Mouse (Mus musculus): ENCODE measurements around the gene Icam4.
A peak's percentile ranks its signal among the peaks of the same experiment; 100 is the strongest.

GRCm38 (mm10) chr9:21073044-21073840 is 44.1 kb downstream of the Icam4 start, which contains the start of the genes Gm49373 and Fdx1l:
- TF ChIP-seq CTCF (IDR thresholded peaks at IDR 0.05; ENCODE audit: extremely low read depth, insufficient read depth, insufficient read length, insufficient replicate concordance), result no peak
- TF ChIP-seq POLR2A (IDR thresholded peaks at IDR 0.05; ENCODE audit: low read depth, low read length), result peak; percentile 30; the same call in 1 of the 2 replicates

Data from spleen, adult 2 months (tissue).